Mouse (Mus musculus): ENCODE measurements around the gene Klf13. TPM values are rescaled to one million over a fixed set of nuclear protein-coding genes. Genes with fewer than 3 reads are reported as not detected.

The Klf13 gene
- polyA plus RNA-seq, 1 experiment: 30.4 TPM

DNA sequence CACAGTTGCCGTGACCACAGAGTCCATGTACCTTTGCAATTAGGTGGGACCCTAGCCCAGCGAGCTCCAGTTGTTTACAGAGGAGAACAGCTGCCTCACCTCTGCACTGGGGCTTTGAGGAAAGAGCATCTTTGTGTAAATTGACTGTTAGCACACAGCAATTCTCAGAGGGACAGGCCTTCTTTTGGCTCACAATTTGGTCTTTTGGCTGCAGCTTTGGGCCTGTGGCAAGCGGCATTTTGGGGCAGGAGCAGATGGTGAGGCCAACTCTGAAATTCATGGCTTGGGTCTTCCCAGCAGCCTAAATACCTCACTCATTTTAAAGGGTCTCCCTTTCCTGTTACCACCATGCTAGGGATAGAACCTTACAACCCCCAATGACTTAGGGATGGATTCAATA is 10.5 kb upstream of the Klf13 start:
- no peak overlapping the region for H3K4me2 ChIP-seq (ENCODE audit: low read depth)
- no peaks in the 10 kb centered on the region for H3K27me3 ChIP-seq (ENCODE audit: control insufficient read depth, insufficient read depth, insufficient read length)
- H3K36me3 ChIP-seq (ENCODE audit: control insufficient read depth, insufficient read depth): no peaks in the 10 kb centered on the region
- H3ac ChIP-seq (ENCODE audit: control insufficient read depth, insufficient read length): no peak overlapping the region
- H3K79me2 ChIP-seq (ENCODE audit: control insufficient read depth, insufficient read depth): no peaks in the 10 kb centered on the region
- no peak overlapping the region for H3K4me3 ChIP-seq
- TF ChIP-seq POLR2AphosphoS2 (IDR thresholded peaks at IDR 0.05; ENCODE audit: insufficient read length, low read depth) (no peak), USF1 (IDR thresholded peaks at IDR 0.05; ENCODE audit: low read depth) (no peak), CEBPB (IDR thresholded peaks at IDR 0.05; ENCODE audit: insufficient read depth, poor library complexity, severe bottlenecking) (no peak), REST (IDR thresholded peaks at IDR 0.05; ENCODE audit: insufficient read depth, insufficient read length) (no peak), TCF3 (IDR thresholded peaks at IDR 0.05; ENCODE audit: insufficient read length, low read depth) (no peak), MAX (IDR thresholded peaks at IDR 0.05; ENCODE audit: low read depth) (no peak), MYOG (IDR thresholded peaks at IDR 0.05; ENCODE audit: control insufficient read depth in 1 of 3, insufficient read depth in 1 of 3, insufficient read length in 2 of 3, low read depth in 2 of 3) (no peak), TCF12 (IDR thresholded peaks at IDR 0.05; ENCODE audit: insufficient read depth, poor library complexity, severe bottlenecking) (no peak)

DNA sequence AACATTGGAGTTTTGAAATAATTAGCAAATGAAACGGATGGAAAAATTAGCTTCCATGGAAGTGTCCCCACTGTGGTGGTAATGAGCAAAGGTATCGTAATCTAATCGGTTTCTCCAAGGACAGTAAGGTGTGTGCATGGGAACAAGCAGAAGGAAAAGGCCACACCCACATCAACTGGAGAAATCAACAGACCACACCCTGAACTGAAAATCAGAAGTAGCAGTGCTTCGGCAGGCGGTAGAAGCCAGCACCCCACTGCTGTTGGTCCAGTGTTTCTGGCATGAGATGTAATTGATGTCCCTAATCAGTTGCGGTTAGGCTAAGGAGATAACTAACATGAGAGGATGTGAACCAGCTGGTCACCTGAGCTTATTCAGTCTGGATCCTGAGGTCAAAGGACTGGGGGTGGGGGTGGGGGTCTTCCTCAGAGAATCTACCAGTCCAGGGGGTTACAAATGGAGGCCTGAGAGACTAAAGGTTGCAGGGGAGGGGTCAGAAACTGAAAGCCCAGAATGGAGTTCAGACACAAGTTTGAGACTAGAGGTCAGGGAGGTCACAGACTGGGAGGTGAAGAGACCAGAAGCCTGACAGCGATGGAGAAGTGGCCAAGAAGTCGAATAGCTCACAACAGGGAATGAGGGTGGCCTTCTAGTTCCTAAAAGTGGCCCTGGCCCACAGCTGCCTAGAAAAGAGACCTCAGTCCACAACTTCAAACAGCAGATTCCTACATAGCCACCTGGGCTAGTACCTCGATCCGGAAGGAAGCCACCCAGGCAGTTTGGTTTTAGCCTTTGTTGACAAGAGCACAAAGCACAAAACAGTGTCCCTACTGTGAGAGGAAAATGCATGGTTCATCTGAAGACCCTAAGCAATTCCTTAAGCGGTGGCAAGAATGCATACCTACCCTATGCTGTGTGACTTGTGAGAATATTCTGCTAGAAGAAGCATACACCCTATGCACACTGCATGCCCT is 9.1 kb upstream of the Klf13 start:
- H3K79me2 ChIP-seq (ENCODE audit: control insufficient read depth, insufficient read depth): no peaks in the 10 kb centered on the region
- H3K4me2 ChIP-seq (ENCODE audit: low read depth): no peak overlapping the region
- no peak for TF ChIP-seq POLR2A (IDR thresholded peaks at IDR 0.05; ENCODE audit: insufficient read length, low read depth)
- TF ChIP-seq SRF (IDR thresholded peaks at IDR 0.05; ENCODE audit: control insufficient read depth, insufficient read length, low read depth): no peak
- TF ChIP-seq USF1 (IDR thresholded peaks at IDR 0.05; ENCODE audit: low read depth): no peak
- no peak for TF ChIP-seq TCF12 (IDR thresholded peaks at IDR 0.05; ENCODE audit: insufficient read depth, poor library complexity, severe bottlenecking)
- no peak for TF ChIP-seq CEBPB (IDR thresholded peaks at IDR 0.05; ENCODE audit: insufficient read depth, poor library complexity, severe bottlenecking)
- TF ChIP-seq MYOG (IDR thresholded peaks at IDR 0.05; ENCODE audit: control insufficient read depth in 1 of 3, insufficient read depth in 1 of 3, insufficient read length in 2 of 3, low read depth in 2 of 3): no peak
- H3K27me3 ChIP-seq (ENCODE audit: control insufficient read depth, insufficient read depth, insufficient read length): no peaks in the 10 kb centered on the region
- no peaks in the 10 kb centered on the region for H3K36me3 ChIP-seq (ENCODE audit: control insufficient read depth, insufficient read depth)
- no peak overlapping the region for H3K4me3 ChIP-seq
- no peak overlapping the region for H3ac ChIP-seq (ENCODE audit: control insufficient read depth, insufficient read length)

GRCm38 (mm10) chr7:63943946-63944345 is 5.2 kb upstream of the Klf13 start:
- TF ChIP-seq TCF3 (IDR thresholded peaks at IDR 0.05; ENCODE audit: insufficient read length, low read depth) (no peak), POLR2A (IDR thresholded peaks at IDR 0.05; ENCODE audit: insufficient read length, low read depth) (no peak), E2F4 (IDR thresholded peaks at IDR 0.05; ENCODE audit: insufficient read depth) (no peak), CEBPB (IDR thresholded peaks at IDR 0.05; ENCODE audit: insufficient read depth, poor library complexity, severe bottlenecking) (no peak), USF1 (IDR thresholded peaks at IDR 0.05; ENCODE audit: low read depth) (no peak), POLR2AphosphoS2 (IDR thresholded peaks at IDR 0.05; ENCODE audit: insufficient read length, low read depth) (no peak), TCF12 (IDR thresholded peaks at IDR 0.05; ENCODE audit: insufficient read depth, poor library complexity, severe bottlenecking) (no peak), MAX (IDR thresholded peaks at IDR 0.05; ENCODE audit: low read depth) (no peak), MYOD1 (IDR thresholded peaks at IDR 0.05; ENCODE audit: control insufficient read depth in 1 of 3, insufficient read length in 2 of 3, low read depth in 2 of 3) (no peak), SRF (IDR thresholded peaks at IDR 0.05; ENCODE audit: control insufficient read depth, insufficient read length, low read depth) (no peak), MYOG (IDR thresholded peaks at IDR 0.05; ENCODE audit: control insufficient read depth in 1 of 3, insufficient read depth in 1 of 3, insufficient read length in 2 of 3, low read depth in 2 of 3) (no peak), REST (IDR thresholded peaks at IDR 0.05; ENCODE audit: insufficient read depth, insufficient read length) (no peak)
- Histone ChIP-seq H3K27me3 (ENCODE audit: control insufficient read depth, insufficient read depth, insufficient read length) (no peaks in the 10 kb centered on the region), H3K36me3 (ENCODE audit: control insufficient read depth, insufficient read depth) (no peaks in the 10 kb centered on the region), H3ac (ENCODE audit: control insufficient read depth, insufficient read length) (no peak overlapping the region), H3K4me3 (no peak overlapping the region), H3K4me2 (ENCODE audit: low read depth) (no peak overlapping the region), H3K79me2 (ENCODE audit: control insufficient read depth, insufficient read depth) (no peaks in the 10 kb centered on the region)

GRCm38 (mm10) chr7:63941501-63941900 is 2.8 kb upstream of the Klf13 start:
- Histone ChIP-seq H3K4me3 (no peak overlapping the region), H3K36me3 (ENCODE audit: control insufficient read depth, insufficient read depth) (no peaks in the 10 kb centered on the region), H3K27me3 (ENCODE audit: control insufficient read depth, insufficient read depth, insufficient read length) (no peaks in the 10 kb centered on the region), H3ac (ENCODE audit: control insufficient read depth, insufficient read length) (no peak overlapping the region), H3K79me2 (ENCODE audit: control insufficient read depth, insufficient read depth) (peaks cover 5% of the 10 kb centered on the region), H3K4me2 (ENCODE audit: low read depth) (no peak overlapping the region)
- TF ChIP-seq REST (IDR thresholded peaks at IDR 0.05; ENCODE audit: insufficient read depth, insufficient read length) (no peak), TCF3 (IDR thresholded peaks at IDR 0.05; ENCODE audit: insufficient read length, low read depth) (no peak), POLR2AphosphoS2 (IDR thresholded peaks at IDR 0.05; ENCODE audit: insufficient read length, low read depth) (no peak), SRF (IDR thresholded peaks at IDR 0.05; ENCODE audit: control insufficient read depth, insufficient read length, low read depth) (no peak), TCF12 (IDR thresholded peaks at IDR 0.05; ENCODE audit: insufficient read depth, poor library complexity, severe bottlenecking) (no peak), MAX (IDR thresholded peaks at IDR 0.05; ENCODE audit: low read depth) (no peak), MYOD1 (IDR thresholded peaks at IDR 0.05; ENCODE audit: control insufficient read depth in 1 of 3, insufficient read length in 2 of 3, low read depth in 2 of 3) (no peak), CEBPB (IDR thresholded peaks at IDR 0.05; ENCODE audit: insufficient read depth, poor library complexity, severe bottlenecking) (no peak), E2F4 (IDR thresholded peaks at IDR 0.05; ENCODE audit: insufficient read depth) (no peak), USF1 (IDR thresholded peaks at IDR 0.05; ENCODE audit: low read depth) (no peak), MYOG (IDR thresholded peaks at IDR 0.05; ENCODE audit: control insufficient read depth in 1 of 3, insufficient read depth in 1 of 3, insufficient read length in 2 of 3, low read depth in 2 of 3) (no peak)

Data from myocyte (in vitro differentiated cells).